Mouse (Mus musculus): ENCODE measurements around the gene Rdh7. TPM values are rescaled to one million over a fixed set of nuclear protein-coding genes. Genes with fewer than 3 reads are reported as not detected.
"Not testable (repeated sequence)": the region's sequence is repeated elsewhere in the genome, so short reads cannot be mapped to it uniquely, and the experiment has no call there.

Gene Rdh7
- polyA plus RNA-seq (2017; shearing (Covaris generic)): not detected

GRCm38 (mm10) chr10:127888605-127889004 is at the start of gene Rdh7:
Gene Rdh7, minus strand, starts transcription at chr10:127888817.
- ATAC-seq: no peak

DNA sequence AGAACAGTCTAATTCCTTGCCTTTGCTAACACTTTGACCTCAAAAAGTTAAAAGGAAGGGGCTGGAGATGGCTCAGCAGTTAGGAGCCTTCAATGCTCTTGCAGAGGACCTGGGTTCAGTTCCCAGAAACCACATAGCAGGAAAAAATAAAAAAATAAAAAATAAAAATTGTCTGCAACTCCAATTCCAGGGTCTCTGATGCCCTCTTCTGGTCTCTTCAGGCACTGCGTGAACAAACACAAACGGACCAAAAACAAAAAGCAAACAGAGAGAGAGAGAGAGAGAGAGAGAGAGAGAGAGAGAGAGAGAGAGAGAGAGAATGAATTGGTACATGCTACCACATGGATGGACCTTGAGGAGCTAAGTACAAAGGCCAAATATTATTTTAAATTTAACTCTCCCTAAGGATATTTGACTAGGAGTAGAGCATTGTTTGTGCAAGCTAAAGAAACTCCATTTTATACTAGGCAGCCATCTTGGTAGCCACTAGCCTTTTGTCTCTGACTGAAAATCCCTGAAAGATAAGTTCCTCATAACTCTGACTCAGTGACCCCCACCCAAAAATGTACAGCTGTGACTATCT is 48.9 kb upstream of the Rdh7 start:
- no peak for ATAC-seq

DNA sequence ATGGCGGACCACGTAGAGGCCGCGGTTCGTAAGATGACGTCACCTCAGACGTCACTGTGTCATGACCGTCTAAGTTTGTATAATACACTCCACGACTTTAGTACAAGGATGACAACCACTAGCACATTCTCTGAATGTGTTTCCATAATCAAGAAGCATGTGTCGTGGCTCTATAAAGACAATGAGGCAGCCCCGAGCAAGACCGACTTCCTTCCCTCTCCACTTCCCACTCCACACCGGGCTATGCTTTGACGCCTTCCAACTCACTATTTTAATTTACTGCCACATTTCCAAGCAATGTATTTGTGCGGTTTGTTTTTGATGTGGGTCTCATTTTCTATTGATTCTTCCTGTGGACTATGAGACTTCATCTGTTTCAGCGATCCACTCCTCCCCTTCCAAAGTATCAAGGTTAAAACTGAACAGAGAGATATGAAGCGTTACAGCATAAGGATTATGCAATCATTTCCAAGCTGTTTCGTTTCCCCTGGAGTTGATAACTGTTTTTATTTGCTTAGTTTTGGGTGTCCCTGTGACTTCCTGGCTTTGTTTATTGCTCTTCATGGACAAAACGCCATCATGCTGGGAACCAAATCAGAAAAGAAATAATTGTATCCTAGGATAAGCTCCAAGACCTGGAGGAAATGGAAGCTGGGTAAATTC is 48.3 kb upstream of the Rdh7 start:
- no peak for ATAC-seq

DNA sequence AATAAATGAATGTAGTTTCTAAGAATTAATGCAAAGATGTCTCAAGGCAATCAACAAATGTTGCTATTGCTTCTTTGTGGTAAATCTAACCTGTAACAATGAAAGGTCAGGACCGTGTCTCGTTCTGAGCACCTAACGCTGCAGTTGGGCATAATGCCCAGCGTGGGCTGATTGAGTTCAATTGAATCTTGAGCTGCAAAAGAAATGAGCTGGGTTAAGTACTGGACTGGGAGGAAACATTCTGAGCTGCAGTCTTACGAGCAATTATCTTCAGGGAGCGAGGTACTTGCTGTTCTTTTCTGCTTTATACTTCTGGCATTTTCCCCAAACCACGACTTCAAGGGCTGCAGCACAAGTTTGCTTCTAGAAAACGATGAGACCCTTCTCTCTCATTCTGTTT is 47.7 kb upstream of the Rdh7 start:
- no peak for ATAC-seq

- no peak for ATAC-seq
Observed at GRCm38 (mm10) chr10:127932290-127932926, 43.8 kb upstream of the Rdh7 start.

GRCm38 (mm10) chr10:127927737-127928136 is 39.1 kb upstream of the Rdh7 start:
- no peak for ATAC-seq

DNA sequence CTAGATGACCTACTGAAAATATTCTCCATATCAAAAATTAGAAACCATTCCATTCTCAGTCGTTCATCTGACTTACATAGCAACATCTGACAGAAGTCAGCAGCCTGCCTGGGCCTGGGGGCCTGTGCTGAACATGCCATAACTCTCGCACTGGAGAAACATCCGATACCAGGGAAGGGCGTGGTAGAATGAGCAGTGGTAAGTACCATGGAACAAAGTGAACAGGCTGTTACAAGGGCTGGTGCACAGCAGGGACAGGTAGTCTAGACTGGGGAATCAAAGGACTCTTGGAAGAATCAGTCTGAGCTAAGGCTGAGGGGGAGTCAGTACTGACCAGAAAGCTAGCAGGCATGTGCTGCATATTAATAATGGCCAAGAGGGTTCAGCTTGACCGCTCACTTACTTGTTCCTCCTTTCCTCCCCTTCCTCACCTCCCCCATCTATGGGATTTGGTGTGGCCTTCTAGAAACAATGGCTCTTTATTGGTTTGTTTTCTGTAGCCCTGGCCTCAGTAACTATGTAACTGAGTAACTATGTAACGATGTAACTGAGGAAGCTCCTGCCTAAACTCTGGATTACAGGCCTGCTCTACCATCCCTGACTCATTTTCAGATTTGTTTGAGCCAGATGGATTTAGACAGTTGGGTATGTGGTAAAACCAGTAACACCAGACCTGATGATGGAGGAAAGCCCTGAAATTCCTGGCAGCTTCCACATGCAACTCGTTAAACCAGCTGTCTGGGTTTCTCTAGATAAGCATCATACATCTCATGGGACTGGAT is 36.2 kb upstream of the Rdh7 start:
- no peak for ATAC-seq

- ATAC-seq: no peak
Observed at GRCm38 (mm10) chr10:127923024-127923423, 34.4 kb upstream of the Rdh7 start.

GRCm38 (mm10) chr10:127922241-127922640 is 33.6 kb upstream of the Rdh7 start:
- ATAC-seq: no peak

DNA sequence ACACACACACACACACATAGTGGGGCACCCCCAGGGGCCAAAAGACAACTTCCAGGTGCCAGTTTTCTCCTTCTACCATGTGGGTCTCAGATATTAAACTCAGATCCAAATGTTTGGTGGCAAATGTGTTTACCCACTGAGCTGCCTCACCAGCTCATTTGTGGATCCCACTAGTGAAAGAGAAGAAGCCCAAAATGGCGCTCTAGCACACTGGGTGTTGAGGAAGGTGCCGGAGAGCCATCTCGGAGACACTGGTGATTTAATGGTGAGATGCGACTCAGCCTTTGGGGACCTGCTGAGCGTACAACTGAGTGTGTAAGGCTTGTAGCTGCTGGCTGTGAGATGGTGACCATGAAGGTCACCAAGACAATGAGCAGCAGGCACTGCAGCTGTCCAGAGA is 29.0 kb upstream of the Rdh7 start:
- no peak for ATAC-seq

GRCm38 (mm10) chr10:127917183-127917582 is 28.6 kb upstream of the Rdh7 start:
- not testable (repeated sequence) for ATAC-seq

GRCm38 (mm10) chr10:127915578-127915977 is 27.0 kb upstream of the Rdh7 start:
- no peak for ATAC-seq

GRCm38 (mm10) chr10:127907386-127907951 is 18.9 kb upstream of the Rdh7 start:
- no peak for ATAC-seq

- ATAC-seq: no peak
Observed at GRCm38 (mm10) chr10:127906138-127906537, 17.5 kb upstream of the Rdh7 start.

GRCm38 (mm10) chr10:127904718-127905446 is 16.3 kb upstream of the Rdh7 start:
- ATAC-seq: no peak

DNA sequence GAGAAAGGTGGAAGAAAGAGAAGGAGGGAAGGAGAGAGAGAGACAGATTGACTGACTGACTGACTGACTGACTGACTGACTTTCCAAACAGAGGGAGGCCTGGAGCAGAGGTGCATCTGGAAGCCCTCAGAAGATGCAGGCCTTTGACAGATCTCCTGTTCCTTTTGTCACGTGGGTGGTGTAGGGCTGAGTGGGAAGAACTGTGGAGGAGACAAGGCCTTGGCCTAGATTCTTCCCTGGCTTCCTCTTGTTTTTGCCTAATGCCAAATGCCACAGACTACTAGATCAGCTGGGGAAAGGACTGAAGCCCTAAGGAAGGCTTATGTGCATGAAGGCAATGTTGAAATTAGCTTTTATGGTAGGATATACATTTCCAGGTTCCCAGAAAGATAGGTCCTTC is 14.5 kb upstream of the Rdh7 start:
- no peak for ATAC-seq

- ATAC-seq: no peak
Observed at GRCm38 (mm10) chr10:127901751-127902150, 13.1 kb upstream of the Rdh7 start.

GRCm38 (mm10) chr10:127899783-127900182 is 11.2 kb upstream of the Rdh7 start:
- ATAC-seq: no peak

DNA sequence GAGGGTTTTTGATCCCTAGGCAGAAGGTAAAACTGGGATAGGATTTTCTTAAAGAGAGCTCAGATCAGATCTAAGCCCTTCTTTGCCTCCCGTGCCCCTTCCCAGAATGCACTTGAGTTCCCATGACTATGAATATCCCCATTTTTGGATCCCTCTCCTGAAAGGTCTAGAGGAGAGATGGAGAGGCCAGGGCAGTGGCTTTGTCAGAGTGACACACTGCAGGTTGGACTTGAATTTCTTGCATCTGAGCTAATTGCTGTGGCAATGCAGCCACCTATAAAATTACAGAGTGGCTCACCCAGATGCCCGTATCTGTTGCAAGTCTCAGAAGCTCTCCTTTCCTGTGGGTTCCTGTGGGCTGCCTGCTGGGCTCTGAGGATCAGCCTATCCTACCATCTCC is 9.6 kb upstream of the Rdh7 start, which contains the start of gene Sdr9c7:
Gene Sdr9c7, plus strand, starts transcription at position 301 of the 400 bp plus-strand sequence.
- ATAC-seq: no peak

- ATAC-seq: no peak
Observed at GRCm38 (mm10) chr10:127897506-127897905, 8.9 kb upstream of the Rdh7 start.

GRCm38 (mm10) chr10:127896705-127897104 is 8.1 kb upstream of the Rdh7 start:
- no peak for ATAC-seq

Data from inflammation-experienced regulatory T-cells, adult 6 months (primary cell).